Mouse (Mus musculus) c-Kit-positive CD71-positive TER-119-negative erythroid progenitor cells, embryonic 14.5 days (primary cell): ENCODE data around the gene Vmn1r139.
"Not testable (repeated sequence)": the region's sequence is repeated elsewhere in the genome, so short reads cannot be mapped to it uniquely, and the experiment has no call there.

Experiments used
- DNase-seq: peaks from one replicate; pipeline ENCODE4 v3.0.0-alpha.2; 2013; ENCODE audit warnings: low read depth

The Vmn1r139 gene

GRCm38 (mm10) chr7:22068757-22069156, at the start of gene Vmn1r139:
Gene Vmn1r139 (plus strand): TSS chr7:22069057.
- not testable (repeated sequence) for DNase-seq

GRCm38 (mm10) chr7:22028797-22029196, 40.1 kb upstream of the Vmn1r139 start, which contains the start of gene Vmn1r138:
Gene Vmn1r138 (minus strand): TSS chr7:22028897.
- not testable (repeated sequence) for DNase-seq

- DNase-seq: not testable (repeated sequence)
These were observed 12.7 kb upstream of the Vmn1r139 start, which contains the start of gene Gm6176 for GRCm38 (mm10) chr7:22056205-22056604. Gene Gm6176 (minus strand): TSS chr7:22056305.

GRCm38 (mm10) chr7:22118145-22118544, 49.3 kb downstream of the Vmn1r139 start, which contains the start of gene Gm16451:
Gene Gm16451 (minus strand): TSS chr7:22118245.
- not testable (repeated sequence) for DNase-seq

GRCm38 (mm10) chr7:22134641-22135040, 65.8 kb downstream of the Vmn1r139 start, which contains the start of gene Gm10666:
Gene Gm10666 (minus strand): TSS chr7:22134741.
- DNase-seq: not testable (repeated sequence)
